Mouse (Mus musculus) gastrocnemius, adult 2 months (tissue): ENCODE results near the gene Frmd4a. TPM values are rescaled to one million over a fixed set of nuclear protein-coding genes. Genes with fewer than 3 reads are reported as not detected.
A peak's percentile ranks its signal among the peaks of the same experiment; 100 is the strongest.

Experiments
- DNase-seq: peaks from one replicate; pipeline ENCODE4 v3.0.0; 2022
- H3K27ac ChIP-seq: fragments of 200-600 bp; 2 replicates; pipeline ENCODE4 v1.8.1; 2022; ENCODE audit warnings: mild to moderate bottlenecking
- H3K4me3 ChIP-seq: fragments of 200-600 bp; 2 replicates; pipeline ENCODE4 v1.8.1; 2022; ENCODE audit warnings: mild to moderate bottlenecking, moderate library complexity
- CTCF ChIP-seq: fragments of 200-600 bp; IDR thresholded peaks from 2 replicates; pipeline ENCODE4 v1.8.1; 2022; ENCODE audit warnings: antibody characterized with exemption, mild to moderate bottlenecking, moderate library complexity
- intact Hi-C: fragments of 180-260 bp; cut with DNase I; formaldehyde crosslinking; loops from one replicate; pipeline ENCODE4 v1.15.1; 2025
- total RNA-seq, 2 experiments: library from RNA; stranded (reverse); gene quantifications; 2 replicates each; pipeline ENCODE4 v1.2.3; 2021

The Frmd4a gene
- total RNA-seq, 2 experiments from 2014 or later, result 2.4 to 4.2 TPM

GRCm38 (mm10) chr2:4290475-4290874, 273.0 kb downstream of the Frmd4a start:
- intact Hi-C loops, result no loop called here
- H3K4me3 ChIP-seq, result no peak overlapping the region
- no peak for TF ChIP-seq CTCF

GRCm38 (mm10) chr2:4291100-4291499, 273.6 kb downstream of the Frmd4a start:
- Histone ChIP-seq H3K27ac (no peak overlapping the region), H3K4me3 (no peak overlapping the region)
- TF ChIP-seq CTCF, result no peak
- intact Hi-C loops, result no loop called here
- DNase-seq, result no peak

More at GRCm38 (mm10) chr2:4290475-4290874, 273.0 kb downstream of the Frmd4a start:
- H3K27ac ChIP-seq, result no peak overlapping the region
- DNase-seq, result no peak

DNA sequence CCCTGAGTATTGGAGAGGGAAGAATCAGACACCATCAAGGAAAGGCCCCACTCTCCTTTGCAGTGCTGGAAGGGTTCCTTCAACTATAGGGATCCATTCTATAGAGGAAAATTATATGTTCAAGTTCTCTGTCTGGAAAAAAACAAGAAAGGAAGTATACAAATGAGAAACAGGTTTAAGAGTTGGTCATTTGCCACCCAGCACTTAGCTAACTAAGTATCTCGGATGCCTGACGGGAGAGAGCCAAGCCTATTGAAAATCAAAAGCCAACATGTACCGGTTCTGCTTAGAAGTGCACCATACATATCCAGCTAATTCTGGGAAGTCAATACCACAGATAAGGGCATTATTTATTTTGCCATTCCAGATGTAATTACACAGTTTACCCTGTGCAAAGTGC, 274.2 kb downstream of the Frmd4a start:
- no peak overlapping the region for H3K27ac ChIP-seq
- no peak for DNase-seq
- no peak overlapping the region for H3K4me3 ChIP-seq
- no peak for TF ChIP-seq CTCF
- intact Hi-C loops, result no loop called here

GRCm38 (mm10) chr2:4293726-4294125, 276.2 kb downstream of the Frmd4a start:
- TF ChIP-seq CTCF, result no peak
- Histone ChIP-seq H3K27ac (no peak overlapping the region), H3K4me3 (no peak overlapping the region)
- DNase-seq, result no peak
- intact Hi-C loops, result no loop called here

GRCm38 (mm10) chr2:4295641-4296040, 278.1 kb downstream of the Frmd4a start:
- no peak overlapping the region for H3K27ac ChIP-seq
- intact Hi-C loops, result no loop called here
- no peak for TF ChIP-seq CTCF

GRCm38 (mm10) chr2:4296881-4297280, 279.4 kb downstream of the Frmd4a start:
- Histone ChIP-seq H3K4me3 (no peak overlapping the region), H3K27ac (no peak overlapping the region)
- intact Hi-C loops, result no loop called here
- TF ChIP-seq CTCF, result no peak
- no peak for DNase-seq

More at GRCm38 (mm10) chr2:4295641-4296040, 278.1 kb downstream of the Frmd4a start:
- H3K4me3 ChIP-seq, result no peak overlapping the region
- DNase-seq, result no peak

- Histone ChIP-seq H3K27ac (no peak overlapping the region; the same call in none of the 2 replicates), H3K4me3 (0 out of 2 replicates have a peak overlapping the region, but pooled peaks have one; percentile 24)
- intact Hi-C loops, result no loop called here
- DNase-seq, result no peak
- TF ChIP-seq CTCF, result no peak
Observed at GRCm38 (mm10) chr2:4298325-4299215, 281.1 kb downstream of the Frmd4a start.

GRCm38 (mm10) chr2:4299593-4299992, 282.1 kb downstream of the Frmd4a start:
- H3K27ac ChIP-seq, result no peak overlapping the region
- no peak for TF ChIP-seq CTCF
- no peak overlapping the region for H3K4me3 ChIP-seq
- intact Hi-C loops, result no loop called here
- no peak for DNase-seq

GRCm38 (mm10) chr2:4300383-4300811, 282.9 kb downstream of the Frmd4a start:
- peak; percentile 35 for DNase-seq
- Histone ChIP-seq H3K4me3 (peak overlapping the region; percentile 68), H3K27ac (peak overlapping the region; percentile 38; the same call in 1 of the 2 replicates)
- intact Hi-C loops, result no loop called here
- no peak for TF ChIP-seq CTCF

GRCm38 (mm10) chr2:4300816-4301215, 283.3 kb downstream of the Frmd4a start:
- intact Hi-C loops, result no loop called here
- Histone ChIP-seq H3K27ac (no peak overlapping the region), H3K4me3 (peak overlapping the region; percentile 68)
- DNase-seq, result no peak
- TF ChIP-seq CTCF, result no peak

DNA sequence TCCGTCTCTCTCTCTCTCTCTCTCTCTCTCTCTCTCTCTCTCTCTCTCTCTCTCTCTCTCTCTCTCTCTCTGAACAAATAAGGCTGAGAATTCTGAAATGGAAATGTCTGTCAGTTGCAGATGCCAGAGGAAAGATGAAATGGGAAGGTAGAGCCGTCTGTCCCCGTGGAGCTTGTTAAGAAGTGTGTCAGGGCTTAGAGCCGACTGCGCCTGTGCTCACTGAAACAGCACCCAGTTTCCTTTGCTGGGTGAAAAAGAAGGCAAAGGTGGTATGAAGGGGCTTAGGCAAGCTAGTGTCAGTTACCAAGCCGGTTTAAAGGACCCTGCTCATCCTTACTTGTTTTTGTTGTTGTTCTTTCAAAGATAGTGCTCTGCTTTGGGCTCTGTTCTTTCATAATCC, 283.7 kb downstream of the Frmd4a start:
- DNase-seq, result no peak
- no peak for TF ChIP-seq CTCF
- intact Hi-C loops, result no loop called here
- Histone ChIP-seq H3K4me3 (peak overlapping the region; percentile 68), H3K27ac (peak overlapping the region; percentile 59)

GRCm38 (mm10) chr2:4301692-4302091, 284.2 kb downstream of the Frmd4a start:
- DNase-seq, result no peak
- TF ChIP-seq CTCF, result no peak
- peak overlapping the region; percentile 68 for H3K4me3 ChIP-seq
- H3K27ac ChIP-seq, result peak overlapping the region; percentile 59
- intact Hi-C loops, result no loop called here

GRCm38 (mm10) chr2:4302119-4302518, 284.6 kb downstream of the Frmd4a start:
- Histone ChIP-seq H3K4me3 (no peak overlapping the region), H3K27ac (no peak overlapping the region; the same call in 1 of the 2 replicates)
- TF ChIP-seq CTCF, result no peak
- no peak for DNase-seq
- intact Hi-C loops, result no loop called here
